Mouse (Mus musculus) midbrain, embryonic 14.5 days (tissue): ENCODE results near the gene Ralbp1. TPM values are rescaled to one million over a fixed set of nuclear protein-coding genes. Genes with fewer than 3 reads are reported as not detected.

ENCODE experiments used
- ATAC-seq: fragments of 200-750 bp; cut with Nextera tagmentation; 2 replicates; pipeline ENCODE4 v1.8.0; 2017; ENCODE audit warnings: moderate number of reproducible peaks, moderate library complexity; ENCODE audit not compliant: low FRiP score, low TSS enrichment
- DNase-seq: peaks from one replicate; pipeline ENCODE4 v3.0.0-alpha.2; 2015
- H3K27ac ChIP-seq: fragments of 300-500 bp; sonication (generic); replicated peaks from 2 replicates; pipeline ENCODE4 v1.5.1; 2014; ENCODE audit warnings: mild to moderate bottlenecking, low read depth, low read length, moderate library complexity
- H3K27me3 ChIP-seq: fragments of 300-500 bp; sonication (generic); 2 replicates; pipeline ENCODE4 v1.6.1; 2014; ENCODE audit warnings: low read length, control low read depth, mixed read lengths; ENCODE audit not compliant: control insufficient read depth, insufficient read depth
- H3K36me3 ChIP-seq: fragments of 300-500 bp; sonication (generic); 2 replicates; pipeline ENCODE4 v1.6.1; 2014; ENCODE audit warnings: low read length, control low read depth; ENCODE audit not compliant: control insufficient read depth, insufficient read depth
- H3K4me1 ChIP-seq: fragments of 300-500 bp; sonication (generic); 2 replicates; pipeline ENCODE4 v1.6.1; 2014; ENCODE audit warnings: mild to moderate bottlenecking, antibody characterized with exemption, low read length, control low read depth; ENCODE audit not compliant: control insufficient read depth, insufficient read depth
- H3K4me2 ChIP-seq: fragments of 300-500 bp; sonication (generic); 2 replicates; pipeline ENCODE4 v1.6.1; 2014; ENCODE audit warnings: mild to moderate bottlenecking, low read length, moderate library complexity
- H3K4me3 ChIP-seq: fragments of 300-500 bp; sonication (generic); replicated peaks from 2 replicates; pipeline ENCODE4 v1.5.1; 2014; ENCODE audit warnings: low read depth, low read length
- H3K9ac ChIP-seq: fragments of 300-500 bp; sonication (generic); replicated peaks from 2 replicates; pipeline ENCODE4 v1.6.1; 2014; ENCODE audit warnings: mild to moderate bottlenecking, low read length, moderate library complexity
- H3K9me3 ChIP-seq: fragments of 300-500 bp; sonication (generic); 2 replicates; pipeline ENCODE4 v1.6.1; 2016; ENCODE audit warnings: low read length, control low read depth, mixed read lengths; ENCODE audit not compliant: control insufficient read depth
- WGBS: fragments of 180-500 bp; shearing (Covaris S2); extraction: QIAGEN DNeasy Blood & Tissue Kit; methylation state at CpG from one replicate; pipeline ENCODE4 v1.1.7; 2014; 5-methylcytosine and 5-hydroxymethylcytosine counted together
- polyA plus RNA-seq: library from polyadenylated mRNA; unstranded; fragments of >200 nt; fragmentation: Nextera tagmentation; extraction: Ambion mirVana; gene quantifications from 2 replicates; pipeline ENCODE4 v1.2.1, GENCODE M21; 2014

Gene Ralbp1
- polyA plus RNA-seq, 1 experiment from 2014 or later = 38.5 TPM

- H3K4me2 ChIP-seq = no peak overlapping the region
- ATAC-seq = 0 out of 2 replicates have a peak, but pooled peaks have one; percentile 14
- 39% methylated on average over 4 of the region's 4 CpGs for WGBS
- no peak overlapping the region for H3K27ac ChIP-seq
- H3K9ac ChIP-seq = no peak overlapping the region
- H3K36me3 ChIP-seq = peaks cover 13% of the 10 kb centered on the region
- no peaks in the 10 kb centered on the region for H3K9me3 ChIP-seq
- H3K4me1 ChIP-seq = peaks cover 7% of the 10 kb centered on the region; the same call in 1 of the 2 replicates
- DNase-seq = peak; percentile 70
- H3K27me3 ChIP-seq = no peaks in the 10 kb centered on the region
- H3K4me3 ChIP-seq = no peak overlapping the region
Observed at GRCm38 (mm10) chr17:65870146-65870545, 15.5 kb downstream of the Ralbp1 start.

- peaks cover 13% of the 10 kb centered on the region for H3K36me3 ChIP-seq
- H3K4me3 ChIP-seq = no peak overlapping the region
- ATAC-seq (no peak), DNase-seq (no peak)
- no peaks in the 10 kb centered on the region for H3K27me3 ChIP-seq
- no peaks in the 10 kb centered on the region for H3K9me3 ChIP-seq
- H3K27ac ChIP-seq = no peak overlapping the region
- H3K4me2 ChIP-seq = no peak overlapping the region
- no peak overlapping the region for H3K9ac ChIP-seq
- WGBS = 91% methylated on average over 10 of the region's 10 CpGs
- peaks cover 7% of the 10 kb centered on the region; the same call in 1 of the 2 replicates for H3K4me1 ChIP-seq
Observed at GRCm38 (mm10) chr17:65869720-65870119, 15.9 kb downstream of the Ralbp1 start.

GRCm38 (mm10) chr17:65867996-65868395 lies 17.6 kb downstream of the Ralbp1 start:
- Histone ChIP-seq H3K4me2 (no peak overlapping the region), H3K4me3 (no peak overlapping the region), H3K9ac (no peak overlapping the region), H3K27me3 (no peaks in the 10 kb centered on the region), H3K4me1 (peaks cover 7% of the 10 kb centered on the region; the same call in 1 of the 2 replicates), H3K9me3 (no peaks in the 10 kb centered on the region), H3K36me3 (peaks cover 21% of the 10 kb centered on the region), H3K27ac (no peak overlapping the region)
- 85% methylated on average over 5 of the region's 5 CpGs for WGBS
- DNase-seq (no peak), ATAC-seq (no peak)

- no peaks in the 10 kb centered on the region for H3K27me3 ChIP-seq
- H3K4me1 ChIP-seq = no peaks in the 10 kb centered on the region
- H3K4me3 ChIP-seq = no peak overlapping the region
- WGBS = 92% methylated on average over 3 of the region's 3 CpGs
- DNase-seq = no peak
- no peak for ATAC-seq
- H3K9ac ChIP-seq = no peak overlapping the region
- H3K4me2 ChIP-seq = no peak overlapping the region
- no peaks in the 10 kb centered on the region for H3K9me3 ChIP-seq
- H3K27ac ChIP-seq = no peak overlapping the region
- peaks cover 26% of the 10 kb centered on the region for H3K36me3 ChIP-seq
Observed at GRCm38 (mm10) chr17:65866201-65866600, 19.4 kb downstream of the Ralbp1 start.

- no peak for ATAC-seq
- no peaks in the 10 kb centered on the region for H3K9me3 ChIP-seq
- no peak for DNase-seq
- no peaks in the 10 kb centered on the region for H3K27me3 ChIP-seq
- no peak overlapping the region for H3K4me3 ChIP-seq
- peaks cover 34% of the 10 kb centered on the region for H3K36me3 ChIP-seq
- H3K27ac ChIP-seq = no peak overlapping the region
- no peak overlapping the region for H3K4me2 ChIP-seq
- no peaks in the 10 kb centered on the region for H3K4me1 ChIP-seq
- H3K9ac ChIP-seq = no peak overlapping the region
Observed at GRCm38 (mm10) chr17:65865265-65865664, 20.3 kb downstream of the Ralbp1 start.

GRCm38 (mm10) chr17:65864742-65865141 lies 20.9 kb downstream of the Ralbp1 start:
- H3K36me3 ChIP-seq = peaks cover 36% of the 10 kb centered on the region
- H3K4me1 ChIP-seq = no peaks in the 10 kb centered on the region
- no peaks in the 10 kb centered on the region for H3K9me3 ChIP-seq
- no peak overlapping the region for H3K9ac ChIP-seq
- no peak overlapping the region for H3K4me3 ChIP-seq
- ATAC-seq = no peak
- DNase-seq = peak; percentile 85
- 41% methylated on average over 4 of the region's 4 CpGs for WGBS
- H3K27me3 ChIP-seq = no peaks in the 10 kb centered on the region
- H3K4me2 ChIP-seq = no peak overlapping the region
- H3K27ac ChIP-seq = no peak overlapping the region

- Histone ChIP-seq H3K36me3 (peaks cover 42% of the 10 kb centered on the region), H3K4me3 (no peak overlapping the region), H3K27ac (no peak overlapping the region), H3K4me2 (no peak overlapping the region), H3K27me3 (no peaks in the 10 kb centered on the region), H3K9me3 (no peaks in the 10 kb centered on the region), H3K4me1 (no peaks in the 10 kb centered on the region), H3K9ac (no peak overlapping the region)
- WGBS = 95% methylated on average over 12 of the region's 12 CpGs
- no peak for DNase-seq
- ATAC-seq = no peak
Observed at GRCm38 (mm10) chr17:65863830-65864229, 21.8 kb downstream of the Ralbp1 start.

GRCm38 (mm10) chr17:65862579-65862978 lies 23.0 kb downstream of the Ralbp1 start:
- Histone ChIP-seq H3K9me3 (no peaks in the 10 kb centered on the region), H3K4me2 (no peak overlapping the region), H3K4me3 (no peak overlapping the region), H3K4me1 (no peaks in the 10 kb centered on the region), H3K27me3 (no peaks in the 10 kb centered on the region), H3K9ac (no peak overlapping the region), H3K27ac (no peak overlapping the region), H3K36me3 (peaks cover 54% of the 10 kb centered on the region)
- 50% methylated on average over 4 of the region's 4 CpGs for WGBS
- ATAC-seq (no peak), DNase-seq (peak; percentile 72)

- 85% methylated on average over 4 of the region's 4 CpGs for WGBS
- H3K4me2 ChIP-seq = no peak overlapping the region
- H3K27me3 ChIP-seq = no peaks in the 10 kb centered on the region
- H3K4me3 ChIP-seq = no peak overlapping the region
- DNase-seq (no peak), ATAC-seq (no peak)
- H3K9ac ChIP-seq = no peak overlapping the region
- no peaks in the 10 kb centered on the region for H3K9me3 ChIP-seq
- H3K36me3 ChIP-seq = peaks cover 62% of the 10 kb centered on the region
- H3K4me1 ChIP-seq = no peaks in the 10 kb centered on the region
- H3K27ac ChIP-seq = no peak overlapping the region
Observed at GRCm38 (mm10) chr17:65857617-65858016, 28.0 kb downstream of the Ralbp1 start.
